Mouse (Mus musculus) thymus, postnatal 14 days (tissue): ENCODE measurements around the gene Nt5c3.

ENCODE experiments used
- DNase-seq: peaks from one replicate; pipeline ENCODE4 v3.0.0; 2021

Gene Nt5c3

DNA sequence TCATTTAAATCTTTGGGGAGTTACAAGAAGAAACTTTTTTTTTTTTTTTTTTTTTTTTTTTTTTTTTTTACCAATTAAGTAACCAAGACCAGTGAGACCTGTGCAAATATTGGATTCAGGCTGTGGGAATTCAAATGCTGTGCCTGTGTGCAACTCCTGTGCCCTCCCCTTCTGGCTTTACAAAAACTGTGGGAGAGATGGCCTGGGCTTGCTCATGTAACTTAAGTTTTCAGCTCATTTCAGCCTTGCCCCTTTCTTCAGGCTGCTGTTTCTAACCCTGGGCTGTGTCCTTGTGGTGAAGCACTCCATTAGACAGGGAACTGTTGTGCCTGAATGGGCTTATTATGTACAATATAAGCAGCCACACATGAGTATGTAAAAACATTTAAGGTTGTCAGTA lies 90.9 kb downstream of the Nt5c3 start:
- DNase-seq: no peak

DNA sequence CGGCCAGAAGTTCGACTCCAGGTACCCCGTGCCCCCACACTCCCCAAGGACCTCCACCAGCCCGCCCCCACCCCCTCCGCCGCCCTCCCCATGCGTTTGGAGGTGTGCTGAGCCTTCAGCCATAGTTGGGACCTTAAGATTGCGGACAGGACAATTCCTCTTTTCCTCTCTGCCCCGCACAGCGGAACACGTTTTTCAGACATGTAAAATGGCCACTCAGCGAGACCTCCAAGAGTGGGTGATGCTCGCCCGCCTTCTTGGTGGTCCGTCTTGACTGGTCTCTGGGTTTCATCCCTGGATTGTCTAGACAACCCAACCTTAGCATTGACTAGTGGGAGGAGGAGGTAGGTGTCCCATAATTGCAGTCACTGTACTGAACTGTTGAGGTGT lies 91.3 kb downstream of the Nt5c3 start:
- no peak for DNase-seq
